Mouse (Mus musculus) urinary bladder, postnatal 25 days (tissue): Measurements from ENCODE around the gene Dennd4b.
A peak's percentile ranks its signal among the peaks of the same experiment; 100 is the strongest.
"Not testable (repeated sequence)": the region's sequence is repeated elsewhere in the genome, so short reads cannot be mapped to it uniquely, and the experiment has no call there.

Source experiments
- DNase-seq: peaks from one replicate; pipeline ENCODE4 v3.0.0; 2022; ENCODE audit warnings: low spot score

Gene Dennd4b

DNA sequence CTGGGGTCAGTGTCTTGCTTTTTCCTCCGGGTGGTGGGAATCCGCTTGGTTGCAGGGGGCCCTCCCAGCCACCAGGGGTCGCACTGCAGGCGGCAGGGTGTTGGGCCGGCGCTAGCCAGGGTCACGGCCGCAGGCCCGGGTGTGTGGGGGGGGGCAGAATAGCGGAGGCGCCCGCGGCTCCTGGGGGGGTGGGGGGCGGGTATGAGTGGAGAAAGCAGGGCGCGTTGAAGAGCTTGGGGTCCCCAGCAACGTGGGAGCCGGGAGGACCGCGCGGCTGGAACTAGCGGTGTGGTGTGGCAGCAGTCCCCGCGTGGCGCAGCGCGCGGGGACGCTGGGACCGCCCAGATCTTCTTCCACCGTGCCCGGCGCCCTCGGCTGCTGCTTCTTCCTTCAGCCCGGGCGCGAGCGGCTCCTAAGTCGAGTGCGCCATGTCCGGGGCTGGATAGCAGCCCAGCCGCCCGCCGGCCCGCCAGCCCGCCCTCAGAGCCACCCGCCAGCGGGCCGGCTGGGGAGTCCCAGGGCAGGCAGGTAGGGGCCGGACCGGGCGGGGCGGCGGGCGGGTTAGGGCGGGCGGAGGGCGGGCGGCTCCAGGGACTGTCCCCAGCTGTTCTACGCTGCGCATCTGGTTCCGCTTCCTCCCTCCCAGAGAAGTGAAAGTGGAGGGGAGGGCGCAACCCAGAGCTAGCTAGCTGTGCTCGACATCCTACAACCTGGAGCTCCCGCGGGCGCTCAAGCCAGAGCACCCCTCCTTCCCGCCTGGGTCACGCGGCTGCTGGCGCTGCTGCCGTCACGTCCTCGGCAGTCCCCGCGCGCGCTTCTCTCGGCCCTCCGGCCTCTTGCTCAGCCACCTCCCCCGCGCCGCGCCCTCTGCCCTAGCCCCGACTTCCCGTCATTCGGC lies at the start of gene Dennd4b:
Gene Dennd4b (plus strand): TSS at position 152 of the 898 bp plus-strand sequence.
- peak; percentile 93 for DNase-seq

DNA sequence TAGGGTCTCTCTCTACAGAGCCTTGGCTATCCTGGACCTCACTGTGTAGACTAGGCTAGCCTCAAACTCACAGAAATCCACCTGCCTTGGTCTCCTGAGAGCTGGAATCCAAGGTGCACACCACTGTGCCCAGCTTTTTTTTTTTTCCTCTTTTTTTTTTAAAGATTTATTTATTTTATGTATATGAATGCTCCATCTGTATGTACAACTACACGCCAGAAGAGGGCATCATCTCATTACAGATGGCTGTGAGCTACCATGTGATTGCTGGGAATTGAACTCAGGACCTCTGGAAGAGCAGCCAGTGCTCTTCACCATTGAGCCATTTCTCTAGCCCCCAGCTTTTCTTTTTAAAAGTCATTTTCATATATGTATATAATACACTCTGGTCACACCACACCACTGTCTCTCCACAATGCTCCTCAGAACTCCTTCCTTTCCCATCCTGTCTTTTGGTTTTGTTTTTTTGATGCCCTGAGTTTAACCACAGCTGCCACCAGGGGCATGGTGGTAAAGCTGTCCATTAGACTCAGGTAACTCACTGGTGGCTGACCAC lies 49.1 kb upstream of the Dennd4b start:
- DNase-seq, result no peak

DNA sequence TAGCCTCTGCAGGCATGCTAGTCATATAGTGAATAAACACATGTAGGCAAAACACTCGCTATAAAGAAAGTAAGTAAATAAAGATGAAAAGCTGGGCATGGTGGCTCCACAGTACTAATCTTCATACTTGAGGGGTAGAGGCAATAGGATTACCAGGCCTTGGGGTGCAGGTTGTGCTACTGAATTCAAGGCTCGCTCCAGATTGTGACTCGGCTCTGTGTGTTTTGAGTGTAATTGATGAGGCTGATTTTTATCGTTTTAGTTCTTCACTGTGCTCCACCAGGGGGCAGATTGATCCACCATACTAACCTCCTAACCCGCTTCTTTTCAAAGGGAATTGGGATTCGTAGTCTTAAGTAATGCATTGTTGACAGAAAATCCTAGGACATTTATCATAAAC lies 44.9 kb upstream of the Dennd4b start:
- no peak for DNase-seq

DNA sequence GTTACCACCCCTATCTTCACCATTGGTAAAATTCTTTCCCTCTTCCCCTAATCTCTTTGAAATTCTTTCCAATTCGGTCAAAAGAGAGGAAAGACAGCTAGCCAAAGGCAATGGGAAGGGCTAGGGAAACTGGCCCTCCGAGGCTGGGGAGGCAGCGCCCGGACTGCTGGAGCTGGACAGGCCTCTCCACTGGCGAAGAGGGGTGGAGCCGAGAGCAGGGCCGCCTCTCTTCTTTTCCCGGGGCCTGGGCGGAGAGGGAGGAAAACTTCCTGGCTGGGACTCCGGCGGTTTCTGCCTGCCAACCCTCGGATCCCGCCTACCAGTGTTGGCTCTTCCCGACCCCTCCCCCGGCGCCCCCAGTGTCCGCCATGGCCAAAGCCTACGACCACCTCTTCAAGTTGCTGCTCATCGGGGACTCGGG lies 44.4 kb upstream of the Dennd4b start:
- peak; percentile 67 for DNase-seq

DNA sequence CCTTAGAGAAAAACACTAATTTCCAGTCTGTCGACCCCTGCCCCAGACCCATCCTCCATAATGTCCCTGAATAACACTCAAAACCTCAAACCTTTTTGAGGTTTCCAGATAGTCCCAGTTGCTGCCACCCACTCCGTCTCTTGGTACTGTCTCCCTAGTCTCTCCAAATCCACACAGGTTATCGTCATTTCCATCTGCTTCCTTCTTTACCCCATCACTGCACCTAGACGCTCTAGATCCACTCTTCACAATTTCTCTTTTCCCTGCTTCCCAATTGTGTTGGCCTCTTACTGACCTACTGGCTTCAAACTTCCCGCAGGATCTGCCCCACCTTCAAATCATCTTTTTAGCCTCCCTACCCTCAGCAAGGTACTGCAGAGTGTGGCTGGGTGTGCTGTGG lies 43.9 kb upstream of the Dennd4b start:
- no peak for DNase-seq

DNA sequence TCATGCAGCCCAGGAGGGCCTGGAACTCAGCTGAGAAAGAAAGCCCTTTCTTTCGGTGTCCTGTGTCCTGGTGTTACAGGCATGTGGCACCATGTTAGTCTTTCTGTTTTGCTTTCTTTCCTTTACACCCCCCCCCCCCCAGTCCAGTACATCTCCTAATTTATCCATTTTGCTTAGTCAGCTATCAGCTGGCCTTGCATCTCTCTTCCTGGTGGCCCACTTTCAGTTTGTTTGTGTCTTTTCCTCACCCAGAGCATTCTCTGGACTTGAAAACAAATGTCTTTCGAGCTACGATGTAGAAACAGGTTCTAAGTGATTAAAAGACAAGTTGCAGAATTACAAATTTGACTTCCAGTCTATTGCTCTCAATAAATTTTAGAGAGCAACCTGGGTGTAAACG lies 42.5 kb upstream of the Dennd4b start:
- DNase-seq, result no peak

DNA sequence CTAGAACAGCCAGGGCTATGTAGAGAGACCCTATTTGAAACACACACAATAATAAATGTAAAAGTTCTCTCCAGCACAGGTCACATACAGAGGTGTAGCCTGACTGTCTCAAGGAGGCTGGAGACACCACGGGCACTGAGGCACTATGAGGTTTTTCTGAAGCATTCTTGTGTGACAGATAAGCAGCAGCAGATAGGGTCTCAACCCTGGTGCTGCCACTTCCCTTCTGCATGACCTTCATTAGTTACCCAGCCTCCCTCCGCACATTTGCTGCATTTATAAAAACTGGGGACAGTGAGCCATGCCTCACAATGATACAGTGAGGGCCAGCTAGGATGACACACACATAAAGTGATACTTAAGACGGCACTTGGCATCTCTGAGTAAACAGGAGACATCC lies 42.0 kb upstream of the Dennd4b start:
- DNase-seq, result no peak

DNA sequence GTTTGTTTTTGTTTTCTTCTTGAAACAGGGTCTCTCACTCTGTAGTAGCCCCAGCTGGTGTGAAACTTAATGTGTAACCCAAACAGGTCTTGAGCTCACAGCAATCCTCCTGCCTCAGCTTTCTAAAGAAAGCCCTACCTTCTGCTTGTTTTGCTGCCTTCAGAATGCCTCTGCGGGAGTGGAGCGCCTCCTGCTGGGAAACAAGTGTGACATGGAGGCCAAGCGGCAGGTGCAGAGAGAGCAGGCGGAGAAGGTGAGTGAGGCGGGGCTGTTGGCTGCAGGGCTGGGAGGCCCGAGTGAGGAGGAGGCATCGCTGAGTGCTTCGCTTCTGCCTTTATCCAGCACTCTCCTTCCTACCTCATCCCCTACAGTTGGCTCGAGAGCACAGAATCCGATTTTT lies 40.7 kb upstream of the Dennd4b start:
- DNase-seq, result no peak

DNA sequence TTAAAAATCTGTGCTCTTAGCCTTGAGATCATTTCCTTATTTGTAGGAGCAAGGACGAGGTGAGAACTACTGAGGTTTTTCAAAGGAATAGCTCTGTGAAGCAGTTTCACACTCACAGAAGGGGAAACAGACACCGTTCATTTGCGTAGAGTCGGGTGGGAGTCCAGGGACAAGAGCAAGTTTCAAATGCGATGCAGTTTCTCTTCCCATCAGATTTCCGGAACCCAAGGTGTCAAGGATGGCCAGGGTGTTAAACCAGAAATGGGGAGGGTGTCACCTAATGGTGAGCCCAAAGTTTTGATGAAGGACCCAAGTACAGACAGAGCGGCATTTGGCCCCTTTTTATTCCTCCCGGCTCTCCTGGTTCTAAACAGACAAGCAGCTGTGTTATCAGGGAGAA lies 33.9 kb upstream of the Dennd4b start:
- no peak for DNase-seq

DNA sequence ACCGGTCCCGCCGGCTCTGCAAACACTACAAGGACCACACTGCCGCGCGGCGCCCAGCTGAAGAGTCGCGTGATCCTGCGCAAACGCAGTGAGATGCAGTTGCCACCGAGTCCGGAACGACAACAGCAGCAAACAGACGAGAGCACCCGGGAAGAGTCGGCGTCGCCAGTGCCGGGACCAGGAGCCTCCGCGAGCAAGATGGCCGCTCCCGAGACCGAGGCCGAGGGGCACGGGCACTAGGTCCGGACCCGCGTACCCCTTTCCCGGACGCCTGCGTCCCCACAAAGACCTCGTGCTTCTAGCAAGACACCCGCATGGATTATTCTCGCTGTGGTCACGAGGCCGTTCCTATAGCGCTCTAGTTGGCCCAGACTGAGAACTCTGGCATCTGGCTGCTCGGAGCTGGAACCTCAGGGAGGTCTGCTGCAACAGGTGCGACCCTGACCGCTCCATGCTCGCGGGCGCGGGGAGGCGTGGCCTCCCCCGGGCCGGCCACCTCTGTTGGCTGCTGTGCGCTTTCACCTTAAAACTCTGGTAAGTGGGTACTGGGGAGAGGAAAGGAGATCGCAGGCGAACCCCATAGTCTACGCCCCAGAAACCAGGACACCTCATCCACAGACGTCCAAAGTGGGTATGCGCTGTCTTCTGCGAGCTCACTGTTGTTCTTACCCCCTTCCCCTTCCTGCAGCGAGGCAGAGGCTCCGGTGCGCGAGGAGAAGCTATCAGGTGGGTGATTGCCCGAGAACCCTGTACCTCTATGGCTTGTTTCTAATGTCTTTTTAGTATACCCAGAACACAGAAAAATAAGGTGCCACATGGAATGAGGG lies 33.3 kb upstream of the Dennd4b start, which contains the start of gene Jtb:
Gene Jtb (plus strand): TSS at position 91 of the 827 bp plus-strand sequence.
- DNase-seq, result peak; percentile 83

DNA sequence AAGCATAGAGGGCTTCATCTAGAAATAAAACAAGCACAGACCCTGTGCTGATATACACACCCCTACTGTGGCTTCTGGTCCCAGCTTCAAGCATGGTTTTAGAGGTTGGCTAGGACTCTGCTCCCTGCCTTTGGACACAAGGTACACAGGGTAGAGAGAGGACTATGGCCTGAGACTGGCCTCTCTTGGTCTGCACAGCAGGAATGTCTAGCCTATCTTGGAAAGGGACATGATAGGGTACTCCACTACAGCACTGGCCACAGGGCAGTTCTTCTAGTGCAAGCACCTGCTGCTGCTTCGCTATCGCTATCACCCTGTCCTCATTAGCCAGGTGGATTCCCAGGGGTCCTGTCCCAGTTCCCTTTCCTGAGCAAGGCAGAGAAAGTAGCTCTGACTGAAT lies 23.7 kb upstream of the Dennd4b start:
- no peak for DNase-seq

DNA sequence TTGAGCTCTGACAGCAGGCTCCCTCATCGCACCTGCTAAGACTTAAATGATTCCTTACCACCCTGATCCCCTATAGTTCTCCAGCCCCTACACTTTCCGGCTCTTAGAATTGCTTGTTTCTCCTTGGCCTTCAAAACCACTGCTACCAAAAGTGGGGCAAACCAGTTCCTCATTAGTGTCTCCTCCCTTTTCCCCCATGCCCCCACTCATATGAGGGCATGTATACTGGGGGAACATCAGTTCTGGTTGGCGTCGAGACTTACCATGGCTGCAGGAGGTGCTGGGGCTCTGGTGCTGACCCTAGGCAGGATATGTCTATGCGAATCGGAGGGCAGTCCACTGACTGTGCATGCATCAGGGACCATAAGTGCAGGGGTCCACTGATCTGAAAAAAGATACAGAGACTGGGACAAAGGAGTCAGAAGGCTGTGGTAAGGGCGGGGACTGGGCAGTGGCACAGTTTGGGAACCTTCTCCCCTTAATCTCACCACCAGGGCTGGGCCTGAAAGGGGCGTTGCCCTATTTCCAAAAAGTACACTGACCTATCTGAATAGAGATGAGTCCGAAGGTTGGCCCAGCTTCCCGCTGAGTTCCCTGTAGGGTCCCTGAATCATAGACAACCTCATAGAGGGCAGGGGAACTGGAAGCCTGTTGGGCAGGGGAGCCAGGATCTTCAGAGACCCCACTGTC lies 23.2 kb upstream of the Dennd4b start:
- DNase-seq, result no peak

DNA sequence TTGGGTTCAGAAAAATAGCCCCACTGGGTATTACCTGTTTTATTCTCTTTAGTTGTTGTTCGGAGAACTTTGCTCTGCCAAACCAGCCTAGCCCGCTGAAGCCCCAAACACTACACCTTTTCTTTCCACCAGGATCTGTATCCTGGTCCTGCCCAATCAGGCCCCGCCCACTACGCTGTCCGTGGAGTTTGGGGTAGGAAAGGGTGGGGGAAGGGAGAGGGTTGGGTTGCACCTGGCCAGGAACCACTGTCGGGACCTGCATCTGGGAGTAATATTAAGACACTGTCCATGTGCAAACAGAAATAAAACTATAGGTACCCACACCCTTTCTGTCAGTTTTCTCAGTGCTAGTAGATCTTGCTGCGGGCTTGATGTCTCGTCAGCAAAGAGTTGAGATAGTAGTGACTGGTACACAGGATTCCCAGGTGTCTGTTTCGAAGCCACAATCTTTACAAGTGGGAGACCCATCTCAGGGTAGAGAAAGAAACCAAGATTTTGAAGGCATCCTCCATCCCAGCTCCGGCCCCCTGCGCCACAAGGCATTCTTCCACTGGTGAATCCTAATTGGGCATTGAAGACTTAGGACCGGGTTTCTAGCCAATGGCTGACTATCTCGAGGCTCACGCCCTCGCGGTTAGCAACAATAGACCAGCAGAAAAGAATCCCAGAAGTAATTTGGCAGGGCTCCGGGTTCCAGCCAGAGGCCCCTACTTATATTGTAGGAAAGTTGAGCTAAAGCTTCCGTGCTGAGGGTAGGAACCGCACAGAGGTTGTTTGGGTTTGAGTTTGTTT lies 21.8 kb upstream of the Dennd4b start, which contains the start of gene Creb3l4:
Gene Creb3l4 (minus strand): TSS at position 529 of the 792 bp plus-strand sequence.
- DNase-seq, result no peak

DNA sequence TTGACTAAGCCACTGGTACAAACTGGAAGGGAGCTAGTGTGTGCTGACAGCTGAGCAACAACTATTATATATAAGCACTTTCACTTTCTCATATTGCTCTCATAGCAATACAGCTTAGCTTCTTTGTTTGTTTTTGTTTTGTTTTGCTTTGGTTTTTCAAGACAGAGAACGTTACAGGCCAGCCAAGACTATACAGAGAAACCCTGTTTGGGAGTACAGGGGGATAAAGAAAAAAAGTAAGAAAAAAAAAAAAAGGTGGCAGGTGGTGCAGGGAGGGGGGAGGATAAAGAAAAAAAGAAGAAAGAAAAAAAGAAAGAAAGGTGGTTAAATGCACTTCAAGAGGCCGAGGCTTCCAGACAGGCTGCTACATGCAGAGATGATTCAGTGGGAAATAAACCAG lies 19.6 kb upstream of the Dennd4b start:
- DNase-seq, result no peak

DNA sequence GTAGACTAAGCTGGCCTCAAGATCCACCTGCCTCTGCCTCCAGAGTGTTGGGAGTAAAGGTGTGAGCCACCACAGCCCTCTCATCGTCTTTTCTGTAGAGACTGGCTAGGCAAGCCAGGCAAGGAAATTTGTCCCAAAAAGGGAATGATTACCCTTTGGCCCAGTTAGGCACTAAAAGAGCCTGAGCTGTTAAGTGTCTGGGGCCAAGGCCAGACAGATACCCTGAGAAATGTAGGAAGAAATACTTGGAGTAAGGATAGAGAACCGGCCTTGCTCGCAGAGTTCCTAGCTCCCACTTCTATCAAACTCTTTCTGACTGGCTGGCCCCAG lies 17.4 kb upstream of the Dennd4b start:
- no peak for DNase-seq

DNA sequence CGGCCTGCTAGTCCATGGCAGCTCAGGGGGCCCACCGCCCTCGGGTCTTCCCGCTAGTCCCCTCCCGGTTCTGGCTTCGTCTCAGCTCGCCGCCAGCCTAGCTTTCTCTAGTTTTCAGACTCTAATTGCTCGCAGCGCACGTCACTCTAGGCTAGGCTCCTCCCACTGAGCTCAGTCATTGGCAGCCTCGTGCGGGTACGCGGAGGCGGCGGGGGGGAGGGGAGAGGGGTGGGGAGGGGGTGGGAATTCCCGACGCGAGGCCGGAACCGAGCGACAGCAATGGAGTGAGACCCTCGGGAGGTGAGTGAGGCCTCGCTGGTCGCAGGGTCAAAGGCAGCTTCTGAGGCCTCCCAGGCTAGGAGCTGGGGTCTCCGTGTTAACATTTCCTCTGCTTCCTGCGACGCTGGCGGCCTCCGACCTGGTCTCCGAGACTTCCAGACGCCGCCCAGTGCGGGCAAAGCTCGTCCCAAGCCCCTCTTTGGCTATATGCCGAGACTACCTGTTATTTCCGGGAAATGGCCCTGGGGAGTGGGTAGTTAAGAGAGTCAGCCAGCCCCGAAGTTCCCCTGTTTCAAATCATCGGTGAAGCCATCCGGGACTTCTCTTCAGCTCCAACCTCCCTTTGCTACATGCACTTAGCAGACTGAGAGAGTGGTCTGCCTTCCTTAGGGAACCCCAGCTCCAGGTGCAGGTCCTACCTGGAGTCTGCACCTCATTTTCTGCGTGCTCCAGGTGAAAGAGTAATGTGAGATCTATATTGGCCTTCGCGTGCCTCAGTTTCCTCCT lies 16.8 kb upstream of the Dennd4b start, which contains the start of gene Slc39a1:
Gene Slc39a1 (plus strand): TSS at position 213 of the 786 bp plus-strand sequence.
- DNase-seq, result peak; percentile 85

DNA sequence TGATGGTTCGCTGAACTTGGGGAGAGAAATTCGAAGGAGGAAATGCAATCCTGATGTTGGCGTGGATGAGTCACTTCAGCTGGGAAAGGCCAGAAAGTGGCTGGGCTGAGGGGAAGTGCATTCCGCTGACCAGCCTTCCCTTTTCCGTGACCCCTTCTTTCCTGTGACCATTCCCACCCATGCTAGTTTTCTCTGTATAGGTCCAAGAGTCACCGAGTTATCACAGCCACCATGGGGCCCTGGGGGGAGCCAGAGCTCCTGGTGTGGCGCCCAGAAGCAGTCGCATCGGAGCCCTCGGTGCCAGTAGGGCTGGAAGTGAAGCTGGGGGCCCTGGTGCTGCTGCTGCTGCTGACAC lies 16.3 kb upstream of the Dennd4b start:
- DNase-seq, result no peak

DNA sequence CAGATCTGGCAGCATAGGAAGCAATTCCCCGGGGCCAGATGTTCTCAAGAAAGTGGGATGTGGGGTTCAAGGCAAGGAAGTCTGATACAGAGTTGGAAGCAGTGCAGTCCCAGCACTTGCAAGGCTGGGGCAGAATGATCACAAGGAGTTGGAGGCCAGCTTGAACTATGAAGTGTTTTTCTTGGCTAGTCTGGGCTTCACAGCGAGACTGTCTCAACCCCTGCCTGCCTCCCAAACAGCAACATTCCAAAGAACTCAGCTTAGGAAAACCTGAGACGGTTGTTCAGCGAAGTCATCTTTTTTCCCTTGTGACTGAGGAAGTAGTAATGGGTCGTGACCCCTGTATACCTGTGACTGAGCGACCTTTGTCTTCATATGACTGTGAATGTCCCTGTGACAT lies 14.2 kb upstream of the Dennd4b start:
- no peak for DNase-seq

DNA sequence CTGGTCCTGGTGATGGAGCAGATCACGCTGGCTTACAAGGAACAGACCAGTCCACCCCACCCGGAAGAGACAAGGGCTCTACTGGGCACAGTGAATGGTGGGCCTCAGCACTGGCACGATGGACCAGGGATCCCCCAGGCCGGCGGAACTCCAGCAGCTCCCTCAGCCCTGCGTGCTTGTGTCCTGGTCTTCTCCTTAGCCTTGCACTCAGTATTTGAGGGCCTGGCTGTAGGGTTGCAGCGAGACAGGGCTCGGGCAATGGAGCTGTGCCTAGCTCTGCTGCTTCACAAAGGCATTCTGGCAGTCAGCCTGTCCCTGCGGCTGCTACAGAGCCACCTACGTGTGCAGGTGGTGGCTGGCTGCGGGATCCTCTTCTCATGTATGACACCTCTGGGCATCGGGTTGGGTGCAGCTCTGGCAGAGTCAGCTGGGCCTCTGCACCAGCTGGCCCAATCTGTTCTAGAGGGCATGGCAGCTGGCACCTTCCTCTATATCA lies 13.2 kb upstream of the Dennd4b start:
- DNase-seq, result not testable (repeated sequence)

DNA sequence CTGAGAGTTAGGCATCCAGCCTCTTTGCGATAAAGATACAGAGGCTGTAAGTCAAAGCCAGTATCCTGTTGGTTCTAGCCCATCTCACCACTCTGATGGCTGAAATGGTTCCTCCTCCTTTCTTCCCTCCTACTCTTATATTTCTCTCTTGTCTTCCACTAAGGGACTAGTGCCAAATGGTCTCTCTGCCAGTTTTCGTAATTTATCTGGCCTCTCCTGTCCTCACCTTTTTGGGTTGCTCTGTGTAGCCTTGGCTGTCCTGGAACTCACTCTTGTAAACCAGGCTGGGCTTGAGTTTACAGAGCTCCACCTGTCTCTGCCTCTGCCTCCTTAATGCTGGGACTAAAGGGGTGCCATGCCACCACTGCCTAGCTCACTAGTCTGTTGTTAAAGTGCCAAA lies 12.3 kb upstream of the Dennd4b start:
- DNase-seq, result not testable (repeated sequence)
